Mouse (Mus musculus): ENCODE measurements around the gene Mtrf1. TPM values are rescaled to one million over a fixed set of nuclear protein-coding genes. Genes with fewer than 3 reads are reported as not detected.

Gene Mtrf1
- polyA plus RNA-seq (2015; fragmentation: Nextera tagmentation; extraction: Ambion mirVana): 9.4 and 9.7 TPM in 2 replicates

- Histone ChIP-seq H3K4me3 (peak within 1 kb of the TSS; percentile 66), H3K27ac (peak within 1 kb of the TSS; percentile 87), H3K36me3 (peaks cover 9% of the 10 kb centered on the region; the same call in 1 of the 2 replicates), H3K4me1 (replicated peaks) (no peaks in the 10 kb centered on the region; the same call in 1 of the 2 replicates), H3K9ac (peak within 1 kb of the TSS; percentile 63), H3K4me2 (peak within 1 kb of the TSS; percentile 54), H3K9me3 (replicated peaks) (no peaks in the 10 kb centered on the region), H3K27me3 (no peaks in the 10 kb centered on the region)
- 18% methylated on average over 23 of the region's 23 CpGs for WGBS
- ATAC-seq (replicated peaks; ENCODE audit: insufficient number of reproducible peaks, insufficient read depth, low FRiP score, low read depth): 0 out of 2 replicates have a peak, but pooled peaks have one; percentile 43
Measured at GRCm38 (mm10) chr14:79397321-79398122, at the start of gene Mtrf1. Gene Mtrf1, plus strand, starts transcription at chr14:79397772.

DNA sequence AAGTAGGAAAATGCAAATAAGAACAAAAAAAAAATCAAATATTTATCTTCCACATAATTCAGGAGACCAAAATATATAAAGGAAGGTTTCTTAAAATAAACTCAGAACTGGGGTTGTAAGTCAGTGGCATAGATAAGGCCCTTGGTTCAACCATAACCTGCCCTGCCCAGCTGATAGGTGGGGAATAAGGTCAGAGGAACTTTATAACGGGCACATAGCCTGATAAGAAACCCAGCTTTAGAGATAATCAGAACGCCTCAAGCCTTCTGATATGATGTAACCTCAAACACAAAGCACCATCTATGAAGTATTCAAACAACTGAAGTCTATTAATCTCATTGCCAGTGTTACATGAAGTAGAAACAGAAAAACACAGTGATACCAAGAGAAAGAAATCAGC lies 39.5 kb upstream of the Mtrf1 start:
- H3K9ac ChIP-seq: no peak overlapping the region
- no peaks in the 10 kb centered on the region for H3K9me3 ChIP-seq (replicated peaks)
- no peak for ATAC-seq (replicated peaks; ENCODE audit: insufficient number of reproducible peaks, insufficient read depth, low FRiP score, low read depth)
- H3K4me1 ChIP-seq (replicated peaks): 0 out of 2 replicates have a peak, but pooled peaks cover 2% of the 10 kb centered on the region
- no peaks in the 10 kb centered on the region for H3K27me3 ChIP-seq
- H3K4me2 ChIP-seq: no peak overlapping the region
- H3K4me3 ChIP-seq: no peak overlapping the region
- 31% methylated on average over 2 of the region's 2 CpGs for WGBS
- H3K27ac ChIP-seq: no peak overlapping the region
- peaks cover 49% of the 10 kb centered on the region for H3K36me3 ChIP-seq

GRCm38 (mm10) chr14:79377041-79377440 lies 20.5 kb upstream of the Mtrf1 start:
- H3K4me3 ChIP-seq: no peak overlapping the region
- H3K9ac ChIP-seq: no peak overlapping the region
- no peak for ATAC-seq (replicated peaks; ENCODE audit: insufficient number of reproducible peaks, insufficient read depth, low FRiP score, low read depth)
- no peaks in the 10 kb centered on the region for H3K9me3 ChIP-seq (replicated peaks)
- H3K4me1 ChIP-seq (replicated peaks): no peaks in the 10 kb centered on the region
- no peak overlapping the region for H3K27ac ChIP-seq
- peaks cover 14% of the 10 kb centered on the region; the same call in 1 of the 2 replicates for H3K36me3 ChIP-seq
- H3K27me3 ChIP-seq: no peaks in the 10 kb centered on the region
- no peak overlapping the region for H3K4me2 ChIP-seq

- Histone ChIP-seq H3K36me3 (peaks cover 16% of the 10 kb centered on the region; the same call in 1 of the 2 replicates), H3K9me3 (replicated peaks) (no peaks in the 10 kb centered on the region), H3K9ac (no peak overlapping the region), H3K4me2 (no peak overlapping the region), H3K27me3 (no peaks in the 10 kb centered on the region), H3K27ac (no peak overlapping the region), H3K4me3 (no peak overlapping the region), H3K4me1 (replicated peaks) (no peaks in the 10 kb centered on the region)
- 90% methylated on average over 7 of the region's 7 CpGs for WGBS
- no peak for ATAC-seq (replicated peaks; ENCODE audit: insufficient number of reproducible peaks, insufficient read depth, low FRiP score, low read depth)
Measured at GRCm38 (mm10) chr14:79383120-79383519, 14.5 kb upstream of the Mtrf1 start.

DNA sequence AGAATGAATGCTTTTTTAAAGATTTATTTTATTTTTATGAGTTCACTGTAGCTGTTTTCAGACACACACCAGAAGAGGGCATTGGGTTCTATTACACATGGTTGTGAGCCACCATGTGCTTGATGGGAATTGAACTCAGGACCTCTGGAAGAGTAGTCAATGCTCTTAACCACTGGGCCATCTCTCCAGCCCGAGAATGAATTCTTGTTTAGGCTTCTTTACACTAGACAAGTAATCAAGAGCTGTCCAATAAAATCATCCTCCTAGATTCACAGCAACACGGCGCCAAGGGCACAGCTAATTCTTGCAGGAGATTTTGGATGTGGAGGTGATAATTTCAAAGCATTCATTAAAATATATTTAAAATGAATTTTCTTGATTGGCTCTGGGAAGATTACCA lies 9.3 kb upstream of the Mtrf1 start:
- H3K36me3 ChIP-seq: peaks cover 8% of the 10 kb centered on the region; the same call in 1 of the 2 replicates
- no peak overlapping the region for H3K4me3 ChIP-seq
- H3K4me1 ChIP-seq (replicated peaks): peaks cover 7% of the 10 kb centered on the region
- no peak overlapping the region; the same call in 1 of the 2 replicates for H3K4me2 ChIP-seq
- no peak overlapping the region for H3K9ac ChIP-seq
- H3K27me3 ChIP-seq: no peaks in the 10 kb centered on the region
- ATAC-seq (replicated peaks; ENCODE audit: insufficient number of reproducible peaks, insufficient read depth, low FRiP score, low read depth): no peak
- 93% methylated on average over 3 of the region's 3 CpGs for WGBS
- no peaks in the 10 kb centered on the region for H3K9me3 ChIP-seq (replicated peaks)
- no peak overlapping the region for H3K27ac ChIP-seq

DNA sequence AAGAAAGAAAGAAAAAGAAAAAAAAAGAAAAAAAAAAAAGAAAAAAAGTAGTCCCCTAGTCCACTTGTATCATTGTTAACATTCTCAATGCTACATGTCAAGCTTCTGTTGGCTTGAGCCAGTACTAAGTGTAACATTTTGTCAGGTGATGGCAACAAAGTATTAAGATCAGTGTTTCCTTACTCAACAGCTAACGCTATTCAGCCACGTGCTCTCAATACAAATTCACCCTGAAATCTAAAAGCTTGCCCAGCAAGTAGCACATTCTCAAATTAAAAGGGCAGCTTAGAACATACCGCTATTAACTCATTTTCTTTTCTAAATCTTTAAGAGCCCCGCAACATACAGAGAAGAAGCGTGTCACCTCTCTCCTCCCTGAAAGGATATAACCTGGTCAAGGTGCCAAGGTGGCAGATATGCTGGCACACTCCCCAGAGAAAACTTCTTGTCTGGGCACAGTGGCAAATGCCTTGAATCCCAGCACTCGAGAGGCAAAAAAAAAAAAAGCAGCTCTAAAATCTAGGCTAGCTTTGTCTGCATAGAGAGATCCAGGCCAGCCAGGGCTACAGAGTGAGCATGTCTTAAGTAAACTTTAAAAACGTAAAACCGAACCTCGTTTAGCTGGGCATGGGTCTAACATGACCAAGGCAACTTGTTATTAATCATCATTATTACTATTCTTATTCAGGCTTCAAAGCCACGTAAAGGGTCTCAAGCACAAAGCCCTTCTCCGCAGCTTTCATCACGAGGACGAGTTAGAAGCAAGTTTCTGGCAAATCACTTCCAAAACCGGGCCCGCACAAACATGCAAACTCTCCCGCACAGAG lies 7.9 kb upstream of the Mtrf1 start:
- peak overlapping the region; percentile 94 for H3K9ac ChIP-seq
- no peak for ATAC-seq (replicated peaks; ENCODE audit: insufficient number of reproducible peaks, insufficient read depth, low FRiP score, low read depth)
- H3K27me3 ChIP-seq: no peaks in the 10 kb centered on the region
- H3K4me3 ChIP-seq: peak overlapping the region; percentile 90
- H3K36me3 ChIP-seq: peaks cover 8% of the 10 kb centered on the region; the same call in 1 of the 2 replicates
- no peaks in the 10 kb centered on the region for H3K9me3 ChIP-seq (replicated peaks)
- H3K27ac ChIP-seq: peak overlapping the region; percentile 99
- H3K4me2 ChIP-seq: peak overlapping the region; percentile 73
- 1% methylated on average over 16 of the region's 16 CpGs for WGBS
- H3K4me1 ChIP-seq (replicated peaks): peaks cover 7% of the 10 kb centered on the region

GRCm38 (mm10) chr14:79390265-79390926 lies 7.2 kb upstream of the Mtrf1 start, which contains the start of gene Naa16:
Gene Naa16, minus strand, starts transcription at chr14:79390778.
- WGBS: under 1% methylated on average over 71 of the region's 71 CpGs
- H3K27ac ChIP-seq: peak within 1 kb of the TSS; percentile 99
- H3K4me1 ChIP-seq (replicated peaks): peaks cover 7% of the 10 kb centered on the region
- H3K36me3 ChIP-seq: peaks cover 8% of the 10 kb centered on the region; the same call in 1 of the 2 replicates
- no peaks in the 10 kb centered on the region for H3K9me3 ChIP-seq (replicated peaks)
- peak within 1 kb of the TSS; percentile 73 for H3K4me2 ChIP-seq
- peak within 1 kb of the TSS; percentile 90 for H3K4me3 ChIP-seq
- peak; percentile 96 for ATAC-seq (replicated peaks; ENCODE audit: insufficient number of reproducible peaks, insufficient read depth, low FRiP score, low read depth)
- peak within 1 kb of the TSS; percentile 94 for H3K9ac ChIP-seq
- no peaks in the 10 kb centered on the region for H3K27me3 ChIP-seq

DNA sequence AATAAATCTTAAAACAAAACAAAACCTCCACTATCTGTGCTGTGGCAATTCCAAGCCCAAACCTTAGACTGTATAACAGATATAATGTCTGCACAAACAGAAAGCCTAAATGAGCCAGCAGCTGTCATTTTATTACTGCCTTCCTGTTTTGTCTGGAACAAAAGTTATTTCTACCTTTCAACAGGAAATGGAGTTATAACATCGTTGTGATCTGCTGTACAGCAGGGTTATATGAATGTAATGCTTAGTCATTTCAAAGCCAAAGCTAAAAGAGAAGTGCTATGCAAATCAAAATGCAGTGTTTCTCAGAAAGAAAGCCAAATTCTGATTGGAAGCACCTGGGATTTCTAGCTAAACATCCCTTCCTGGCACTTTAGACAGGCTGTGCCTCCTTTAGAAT lies 4.3 kb upstream of the Mtrf1 start:
- peaks cover 7% of the 10 kb centered on the region for H3K4me1 ChIP-seq (replicated peaks)
- no peaks in the 10 kb centered on the region for H3K36me3 ChIP-seq
- 38% methylated on average over 1 of the region's 1 CpGs for WGBS
- ATAC-seq (replicated peaks; ENCODE audit: insufficient number of reproducible peaks, insufficient read depth, low FRiP score, low read depth): no peak
- H3K27ac ChIP-seq: no peak overlapping the region
- no peaks in the 10 kb centered on the region for H3K27me3 ChIP-seq
- H3K9me3 ChIP-seq (replicated peaks): no peaks in the 10 kb centered on the region
- H3K4me3 ChIP-seq: no peak overlapping the region
- H3K4me2 ChIP-seq: no peak overlapping the region
- no peak overlapping the region for H3K9ac ChIP-seq

DNA sequence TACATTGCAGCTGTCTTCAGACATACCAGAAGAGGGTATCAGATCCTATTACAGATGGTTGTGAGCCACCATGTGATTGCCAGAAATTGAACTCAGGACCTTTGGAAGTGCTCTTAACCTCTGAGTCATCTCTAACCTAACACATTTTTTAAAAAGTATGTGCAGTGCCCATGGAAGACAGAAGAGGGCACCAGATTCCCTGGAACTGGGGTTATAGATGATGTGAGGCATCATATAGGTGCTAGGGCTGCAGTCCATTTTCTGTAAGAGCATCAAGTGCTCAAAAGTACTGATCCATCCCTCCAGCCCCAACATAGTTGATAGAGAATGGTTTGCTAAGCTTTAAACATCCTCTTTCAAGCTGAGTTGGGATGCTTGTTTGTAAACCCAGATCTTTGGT lies 3.0 kb upstream of the Mtrf1 start:
- Histone ChIP-seq H3K9ac (no peak overlapping the region), H3K27ac (no peak overlapping the region), H3K4me2 (no peak overlapping the region), H3K36me3 (no peaks in the 10 kb centered on the region), H3K9me3 (replicated peaks) (no peaks in the 10 kb centered on the region), H3K4me3 (no peak overlapping the region), H3K4me1 (replicated peaks) (no peaks in the 10 kb centered on the region; the same call in 1 of the 2 replicates), H3K27me3 (no peaks in the 10 kb centered on the region)
- no peak for ATAC-seq (replicated peaks; ENCODE audit: insufficient number of reproducible peaks, insufficient read depth, low FRiP score, low read depth)

GRCm38 (mm10) chr14:79407641-79408040 lies 10.1 kb downstream of the Mtrf1 start:
- Histone ChIP-seq H3K4me3 (no peak overlapping the region), H3K9ac (no peak overlapping the region), H3K36me3 (peaks cover 28% of the 10 kb centered on the region), H3K27me3 (no peaks in the 10 kb centered on the region), H3K27ac (no peak overlapping the region), H3K4me2 (no peak overlapping the region), H3K4me1 (replicated peaks) (no peaks in the 10 kb centered on the region), H3K9me3 (replicated peaks) (no peaks in the 10 kb centered on the region)
- ATAC-seq (replicated peaks; ENCODE audit: insufficient number of reproducible peaks, insufficient read depth, low FRiP score, low read depth): no peak
- 70% methylated on average over 2 of the region's 2 CpGs for WGBS

- H3K36me3 ChIP-seq: peaks cover 24% of the 10 kb centered on the region
- ATAC-seq (replicated peaks; ENCODE audit: insufficient number of reproducible peaks, insufficient read depth, low FRiP score, low read depth): no peak
- H3K4me3 ChIP-seq: no peak overlapping the region
- no peaks in the 10 kb centered on the region for H3K9me3 ChIP-seq (replicated peaks)
- WGBS: 69% methylated on average over 6 of the region's 6 CpGs
- no peak overlapping the region for H3K4me2 ChIP-seq
- no peak overlapping the region for H3K9ac ChIP-seq
- H3K4me1 ChIP-seq (replicated peaks): no peaks in the 10 kb centered on the region
- H3K27ac ChIP-seq: no peak overlapping the region
- H3K27me3 ChIP-seq: no peaks in the 10 kb centered on the region
Measured at GRCm38 (mm10) chr14:79409278-79409830, 11.8 kb downstream of the Mtrf1 start.
